Mouse (Mus musculus) liver, embryonic 14.5 days (tissue): ENCODE measurements around the gene Adap1.

Experiments used
- CTCF ChIP-seq: IDR thresholded peaks from 2 replicates; pipeline ENCODE4 v1.5.1; 2016; ENCODE audit warnings: antibody characterized with exemption, low read depth, control low read depth
- EP300 ChIP-seq: IDR thresholded peaks from 2 replicates; pipeline ENCODE4 v1.6.1; 2016; ENCODE audit warnings: antibody characterized with exemption, low read depth

DNA sequence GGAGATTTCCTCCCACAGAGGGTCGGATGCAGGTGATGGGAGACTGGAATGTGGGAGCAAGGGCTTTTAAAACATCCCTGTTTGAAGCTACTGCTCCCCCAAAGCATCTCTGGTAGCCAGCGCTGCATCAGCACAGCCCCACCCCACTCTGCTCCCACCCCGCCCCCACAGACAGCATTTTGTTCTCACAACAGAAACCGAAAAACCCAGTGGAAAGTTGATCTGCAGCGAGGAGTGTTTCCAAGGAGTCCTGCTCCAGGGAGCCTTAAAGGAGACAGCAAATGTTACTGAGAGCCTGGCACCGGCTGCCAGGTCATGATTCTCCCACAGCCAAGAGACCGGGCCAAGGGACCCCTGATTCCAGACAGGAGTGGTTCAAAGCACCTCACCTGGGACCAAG is 5.3 kb upstream of the Adap1 start:
- no peak for TF ChIP-seq CTCF
- no peak for TF ChIP-seq EP300
